Mouse (Mus musculus): ENCODE results near the gene E2f2. TPM values are rescaled to one million over a fixed set of nuclear protein-coding genes. Genes with fewer than 3 reads are reported as not detected.

The E2f2 gene
- polyA plus RNA-seq, 1 experiment from 2014 or later = 9.0 TPM

- Histone ChIP-seq H3K27me3 (replicated peaks; ENCODE audit: control insufficient read depth, insufficient read depth, low read length) (peaks cover 89% of the 10 kb centered on the region), H3K4me3 (ENCODE audit: low read depth, low read length) (no peak overlapping the region), H3K9ac (ENCODE audit: low read depth, low read length) (no peak overlapping the region), H3K36me3 (ENCODE audit: control insufficient read depth, insufficient read depth, low read length) (no peaks in the 10 kb centered on the region), H3K9me3 (ENCODE audit: control insufficient read depth, low read length) (no peaks in the 10 kb centered on the region), H3K4me2 (no peak overlapping the region), H3K4me1 (replicated peaks; ENCODE audit: control insufficient read depth, insufficient read depth, low read length) (peaks cover 6% of the 10 kb centered on the region; the same call in 1 of the 2 replicates), H3K27ac (ENCODE audit: low read depth, low read length) (no peak overlapping the region)
- DNase-seq (ENCODE audit: low spot score) = no peak
- 53% methylated on average over 7 of the region's 7 CpGs for WGBS
- ATAC-seq (replicated peaks; ENCODE audit: low FRiP score) = no peak
These were observed 72.0 kb downstream of the E2f2 start for GRCm38 (mm10) chr4:136244208-136244607.

Other genes starting within 250 kb of the E2f2 start
- gene Hmgcl, start 225.9 kb upstream of the E2f2 start, polyA plus RNA-seq (2014; fragmentation: Nextera tagmentation; extraction: Ambion mirVana) = 97.1 and 104 TPM in 2 replicates
- gene Gale, start 208.7 kb upstream of the E2f2 start, polyA plus RNA-seq (2014; fragmentation: Nextera tagmentation; extraction: Ambion mirVana) = 47.7 and 49.8 TPM in 2 replicates
- gene Lypla2, start 199.8 kb upstream of the E2f2 start, polyA plus RNA-seq (2014; fragmentation: Nextera tagmentation; extraction: Ambion mirVana) = 104 and 106 TPM in 2 replicates
- gene Pithd1, start 185.1 kb upstream of the E2f2 start, polyA plus RNA-seq (2014; fragmentation: Nextera tagmentation; extraction: Ambion mirVana) = 96.9 and 106 TPM in 2 replicates
- 48.6 and 51.6 TPM in 2 replicates for gene Eloa, start 150.6 kb upstream of the E2f2 start, polyA plus RNA-seq (2014; fragmentation: Nextera tagmentation; extraction: Ambion mirVana)
- 567 and 611 TPM in 2 replicates for gene Rpl11, start 119.0 kb upstream of the E2f2 start, polyA plus RNA-seq (2014; fragmentation: Nextera tagmentation; extraction: Ambion mirVana)
- gene Id3, start 28.9 kb upstream of the E2f2 start, polyA plus RNA-seq (2014; fragmentation: Nextera tagmentation; extraction: Ambion mirVana) = 191 and 200 TPM in 2 replicates
- 1.8 and 2.9 TPM in 2 replicates for gene Asap3, start 34.0 kb downstream of the E2f2 start, polyA plus RNA-seq (2014; fragmentation: Nextera tagmentation; extraction: Ambion mirVana)
- 16.4 and 17.3 TPM in 2 replicates for gene Tcea3, start 75.3 kb downstream of the E2f2 start, polyA plus RNA-seq (2014; fragmentation: Nextera tagmentation; extraction: Ambion mirVana)
- gene Zfp46, start 112.3 kb downstream of the E2f2 start, polyA plus RNA-seq (2014; fragmentation: Nextera tagmentation; extraction: Ambion mirVana) = 10.5 and 11.9 TPM in 2 replicates
- 99.3 and 101 TPM in 2 replicates for gene Hnrnpr, start 138.5 kb downstream of the E2f2 start, polyA plus RNA-seq (2014; fragmentation: Nextera tagmentation; extraction: Ambion mirVana)

Data from liver, embryonic 11.5 days (tissue).